Mouse (Mus musculus) limb, embryonic 12.5 days (tissue): ENCODE measurements around the gene Miip. TPM values are rescaled to one million over a fixed set of nuclear protein-coding genes. Genes with fewer than 3 reads are reported as not detected.
"Not testable (repeated sequence)": the region's sequence is repeated elsewhere in the genome, so short reads cannot be mapped to it uniquely, and the experiment has no call there.

Experiments
- ATAC-seq: fragments of 200-750 bp; cut with Nextera tagmentation; 2 replicates; pipeline ENCODE4 v1.8.0; 2017; ENCODE audit warnings: low read depth, moderate TSS enrichment; ENCODE audit not compliant: insufficient number of reproducible peaks, insufficient read depth, low FRiP score, low TSS enrichment
- H3K27ac ChIP-seq: fragments of 300-500 bp; sonication (generic); 2 replicates; pipeline ENCODE4 v1.5.1; 2016; ENCODE audit warnings: mild to moderate bottlenecking, moderate library complexity
- H3K27me3 ChIP-seq: fragments of 300-500 bp; sonication (generic); 2 replicates; pipeline ENCODE4 v1.6.1; 2016; ENCODE audit warnings: mild to moderate bottlenecking, moderate library complexity
- H3K36me3 ChIP-seq: fragments of 300-500 bp; sonication (generic); 2 replicates; pipeline ENCODE4 v1.6.1; 2016; ENCODE audit warnings: mild to moderate bottlenecking, moderate library complexity
- H3K4me1 ChIP-seq: fragments of 300-500 bp; sonication (generic); replicated peaks from 2 replicates; pipeline ENCODE4 v1.6.1; 2016
- H3K4me2 ChIP-seq: fragments of 300-500 bp; sonication (generic); 2 replicates; pipeline ENCODE4 v1.6.1; 2016; ENCODE audit warnings: mild to moderate bottlenecking, moderate library complexity
- H3K4me3 ChIP-seq: fragments of 300-500 bp; sonication (generic); replicated peaks from 2 replicates; pipeline ENCODE4 v1.5.1; 2016; ENCODE audit warnings: mild to moderate bottlenecking
- H3K9ac ChIP-seq: fragments of 300-500 bp; sonication (generic); replicated peaks from 2 replicates; pipeline ENCODE4 v1.6.1; 2016; ENCODE audit warnings: mild to moderate bottlenecking, moderate library complexity
- H3K9me3 ChIP-seq: fragments of 300-500 bp; sonication (generic); 2 replicates; pipeline ENCODE4 v1.6.1; 2016; ENCODE audit warnings: mild to moderate bottlenecking, moderate library complexity
- WGBS: fragments of 180-500 bp; shearing (Covaris S2); methylation state at CpG from one replicate; pipeline ENCODE4 v1.1.7; 2016; 5-methylcytosine and 5-hydroxymethylcytosine counted together
- polyA plus RNA-seq: library from polyadenylated mRNA; unstranded; fragments of >200 nt; fragmentation: Nextera tagmentation; extraction: Ambion mirVana; gene quantifications from 2 replicates; pipeline ENCODE4 v1.2.1, GENCODE M21; 2016

The Miip gene
- polyA plus RNA-seq, 1 experiment from 2014 or later, result 48.4 TPM

- Histone ChIP-seq H3K4me3 (no peak overlapping the region), H3K4me1 (no peaks in the 10 kb centered on the region), H3K36me3 (peaks cover 59% of the 10 kb centered on the region), H3K27ac (no peak overlapping the region), H3K9me3 (peaks cover 87% of the 10 kb centered on the region), H3K9ac (no peak overlapping the region), H3K4me2 (no peak overlapping the region), H3K27me3 (no peaks in the 10 kb centered on the region)
- WGBS, result 93% methylated on average over 4 of the region's 4 CpGs
- ATAC-seq, result no peak
Observed at GRCm38 (mm10) chr4:147824389-147824788, 44.2 kb downstream of the Miip start.

GRCm38 (mm10) chr4:147821414-147821813 is 47.2 kb downstream of the Miip start:
- WGBS, result 89% methylated on average over 3 of the region's 3 CpGs
- H3K9ac ChIP-seq, H3K4me2 ChIP-seq, ATAC-seq, H3K4me1 ChIP-seq, H3K4me3 ChIP-seq, H3K27ac ChIP-seq, H3K27me3 ChIP-seq: not testable (repeated sequence)
- Histone ChIP-seq H3K9me3 (peaks cover 74% of the 10 kb centered on the region), H3K36me3 (peaks cover 29% of the 10 kb centered on the region)

- peaks cover 13% of the 10 kb centered on the region for H3K36me3 ChIP-seq
- not testable (repeated sequence) for H3K4me3 ChIP-seq, H3K9ac ChIP-seq, H3K27ac ChIP-seq, H3K4me2 ChIP-seq, H3K4me1 ChIP-seq, H3K27me3 ChIP-seq
- H3K9me3 ChIP-seq, result peaks cover 60% of the 10 kb centered on the region
- 79% methylated on average over 7 of the region's 7 CpGs for WGBS
- 0 out of 2 replicates have a peak, but pooled peaks have one; percentile 53 for ATAC-seq
Observed at GRCm38 (mm10) chr4:147819659-147820058, 49.0 kb downstream of the Miip start.

GRCm38 (mm10) chr4:147814592-147815167 is 53.9 kb downstream of the Miip start:
- Histone ChIP-seq H3K4me3 (no peak overlapping the region), H3K4me1 (no peaks in the 10 kb centered on the region), H3K4me2 (no peak overlapping the region), H3K9me3 (peaks cover 16% of the 10 kb centered on the region), H3K27me3 (peaks cover 3% of the 10 kb centered on the region; the same call in 1 of the 2 replicates), H3K9ac (no peak overlapping the region), H3K36me3 (no peaks in the 10 kb centered on the region), H3K27ac (no peak overlapping the region)
- 83% methylated on average over 2 of the region's 2 CpGs for WGBS
- ATAC-seq, result no peak

- Histone ChIP-seq H3K4me2 (no peak overlapping the region), H3K4me1 (no peaks in the 10 kb centered on the region), H3K36me3 (no peaks in the 10 kb centered on the region), H3K27ac (no peak overlapping the region), H3K27me3 (peaks cover 3% of the 10 kb centered on the region; the same call in 1 of the 2 replicates), H3K9me3 (peaks cover 8% of the 10 kb centered on the region; the same call in 1 of the 2 replicates), H3K9ac (no peak overlapping the region), H3K4me3 (no peak overlapping the region)
- no peak for ATAC-seq
- 58% methylated on average over 5 of the region's 5 CpGs for WGBS
Observed at GRCm38 (mm10) chr4:147813249-147813765, 55.3 kb downstream of the Miip start.

Other genes starting within 250 kb of the Miip start
- 2.5 and 3.1 TPM in 2 replicates for gene Zfp979, start 226.3 kb downstream of the Miip start, polyA plus RNA-seq
- not detected in 2 replicates for gene Zfp534, start 166.3 kb downstream of the Miip start, polyA plus RNA-seq
- 8.0 and 8.4 TPM in 2 replicates for gene Zfp984, start 59.0 kb downstream of the Miip start, polyA plus RNA-seq
- gene Zfp933, start 20.4 kb downstream of the Miip start, polyA plus RNA-seq, result 6.1 and 6.4 TPM in 2 replicates
- gene Fv1, start 163 bp upstream of the Miip start, polyA plus RNA-seq, result 14.1 and 14.8 TPM in 2 replicates
- 32.3 and 32.5 TPM in 2 replicates for gene Mfn2, start 35.9 kb upstream of the Miip start, polyA plus RNA-seq
- gene Plod1, start 68.0 kb upstream of the Miip start, polyA plus RNA-seq, result 51.2 and 56.3 TPM in 2 replicates
- 23.5 and 26.0 TPM in 2 replicates for gene 2510039O18Rik, start 72.1 kb upstream of the Miip start, polyA plus RNA-seq
- gene Nppb, start 117.0 kb upstream of the Miip start, polyA plus RNA-seq, result 0.28 TPM in 1 of 2 replicates, not detected in the other
- gene Nppa, start 131.9 kb upstream of the Miip start, polyA plus RNA-seq, result 0.74 and 1.5 TPM in 2 replicates
- 8.5 and 8.8 TPM in 2 replicates for gene Clcn6, start 170.0 kb upstream of the Miip start, polyA plus RNA-seq
- gene Mthfr, start 170.3 kb upstream of the Miip start, polyA plus RNA-seq, result 27.3 and 28.9 TPM in 2 replicates
- 11.2 and 12.0 TPM in 2 replicates for gene Agtrap, start 219.2 kb upstream of the Miip start, polyA plus RNA-seq